Mouse (Mus musculus): ENCODE data around the gene Pmm1. TPM values are rescaled to one million over a fixed set of nuclear protein-coding genes. Genes with fewer than 3 reads are reported as not detected.

Gene Pmm1
- polyA plus RNA-seq, 1 experiment from 2014 or later = 89.0 TPM

GRCm38 (mm10) chr15:81925760-81926445, 34.8 kb downstream of the Pmm1 start, which contains the start of gene Polr3h:
Polr3h (minus strand) TSS chr15:81926240.
- H3K36me3 ChIP-seq (replicated peaks; ENCODE audit: control insufficient read depth, insufficient read depth) = no peaks in the 10 kb centered on the region; the same call in 1 of the 2 replicates
- ATAC-seq (ENCODE audit: low FRiP score) = peak; percentile 96
- no peaks in the 10 kb centered on the region for H3K9me3 ChIP-seq (ENCODE audit: control insufficient read depth, low read length)
- DNase-seq (ENCODE audit: low spot score) = peak; percentile 97
- H3K9ac ChIP-seq = peak within 1 kb of the TSS; percentile 75
- H3K27ac ChIP-seq = peak within 1 kb of the TSS; percentile 88
- no peaks in the 10 kb centered on the region for H3K27me3 ChIP-seq (ENCODE audit: control insufficient read depth, insufficient read depth, low read length)
- peak within 1 kb of the TSS; percentile 71 for H3K4me3 ChIP-seq (replicated peaks; ENCODE audit: low read length)
- peaks cover 26% of the 10 kb centered on the region for H3K4me1 ChIP-seq (replicated peaks; ENCODE audit: control insufficient read depth, insufficient read depth, low read length)
- WGBS = under 1% methylated on average over 54 of the region's 54 CpGs
- peak within 1 kb of the TSS; percentile 76 for H3K4me2 ChIP-seq (replicated peaks)

DNA sequence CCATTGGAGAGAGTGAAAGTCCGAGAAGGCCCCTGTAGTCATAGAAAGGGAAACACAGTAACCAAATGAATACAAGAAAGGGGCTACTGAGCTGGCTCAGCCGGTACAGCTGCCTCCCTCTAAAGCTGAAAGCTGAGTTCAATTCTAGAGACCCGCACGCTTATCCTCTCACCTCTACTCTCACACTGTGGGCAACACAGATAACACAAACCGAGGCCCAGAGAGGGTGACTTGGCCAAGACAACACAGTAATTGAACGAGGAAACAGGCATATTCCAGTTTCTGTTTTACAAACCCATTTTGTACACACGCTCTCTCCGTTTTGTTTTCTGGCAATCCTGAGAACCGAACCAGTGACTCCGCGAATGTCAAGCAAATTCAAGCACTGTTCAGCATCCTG, 35.8 kb downstream of the Pmm1 start:
- DNase-seq (ENCODE audit: low spot score) (no peak), ATAC-seq (ENCODE audit: low FRiP score) (no peak)
- H3K4me1 ChIP-seq (replicated peaks; ENCODE audit: control insufficient read depth, insufficient read depth, low read length) = peaks cover 26% of the 10 kb centered on the region
- whole genome bisulfite sequencing = 85% methylated on average over 11 of the region's 11 CpGs
- H3K36me3 ChIP-seq (replicated peaks; ENCODE audit: control insufficient read depth, insufficient read depth) = no peaks in the 10 kb centered on the region; the same call in 1 of the 2 replicates
- H3K9ac ChIP-seq = peak overlapping the region; percentile 75
- peak overlapping the region; percentile 76 for H3K4me2 ChIP-seq (replicated peaks)
- H3K9me3 ChIP-seq (ENCODE audit: control insufficient read depth, low read length) = no peaks in the 10 kb centered on the region
- H3K27me3 ChIP-seq (ENCODE audit: control insufficient read depth, insufficient read depth, low read length) = no peaks in the 10 kb centered on the region
- no peak overlapping the region for H3K27ac ChIP-seq
- peak overlapping the region; percentile 71 for H3K4me3 ChIP-seq (replicated peaks; ENCODE audit: low read length)

DNA sequence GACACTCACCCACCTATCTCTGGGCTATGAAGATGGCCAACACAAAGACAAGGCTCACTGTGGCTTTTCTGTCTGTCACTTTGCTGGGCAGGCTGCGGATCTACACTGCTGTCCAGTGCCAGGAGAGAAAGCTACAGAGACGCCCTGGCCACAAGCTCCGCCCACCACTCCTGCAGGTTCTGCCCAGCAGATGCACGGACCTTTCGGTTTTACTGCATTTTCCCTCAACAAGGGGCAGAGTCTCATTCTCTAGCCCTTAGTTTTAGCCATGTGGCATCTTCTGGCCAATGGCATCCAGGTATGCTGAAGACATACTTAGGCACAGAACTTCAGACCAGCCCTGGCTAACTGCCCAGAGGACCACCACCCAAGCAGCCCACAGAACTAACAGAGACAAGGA, 39.5 kb downstream of the Pmm1 start:
- Histone ChIP-seq H3K4me2 (replicated peaks) (no peak overlapping the region), H3K27ac (peak overlapping the region; percentile 6; the same call in 1 of the 2 replicates), H3K9ac (no peak overlapping the region), H3K4me1 (replicated peaks; ENCODE audit: control insufficient read depth, insufficient read depth, low read length) (peaks cover 21% of the 10 kb centered on the region), H3K9me3 (ENCODE audit: control insufficient read depth, low read length) (no peaks in the 10 kb centered on the region), H3K36me3 (replicated peaks; ENCODE audit: control insufficient read depth, insufficient read depth) (peaks cover 7% of the 10 kb centered on the region), H3K4me3 (replicated peaks; ENCODE audit: low read length) (no peak overlapping the region), H3K27me3 (ENCODE audit: control insufficient read depth, insufficient read depth, low read length) (no peaks in the 10 kb centered on the region)
- DNase-seq (ENCODE audit: low spot score) (no peak), ATAC-seq (ENCODE audit: low FRiP score) (no peak)
- 80% methylated on average over 5 of the region's 5 CpGs for WGBS

GRCm38 (mm10) chr15:81920546-81921217, 40.0 kb downstream of the Pmm1 start:
- Histone ChIP-seq H3K36me3 (replicated peaks; ENCODE audit: control insufficient read depth, insufficient read depth) (peaks cover 13% of the 10 kb centered on the region), H3K27ac (0 out of 2 replicates have a peak overlapping the region, but pooled peaks have one; percentile 6), H3K27me3 (ENCODE audit: control insufficient read depth, insufficient read depth, low read length) (no peaks in the 10 kb centered on the region), H3K4me3 (replicated peaks; ENCODE audit: low read length) (no peak overlapping the region), H3K4me1 (replicated peaks; ENCODE audit: control insufficient read depth, insufficient read depth, low read length) (peaks cover 21% of the 10 kb centered on the region), H3K9ac (no peak overlapping the region), H3K9me3 (ENCODE audit: control insufficient read depth, low read length) (no peaks in the 10 kb centered on the region), H3K4me2 (replicated peaks) (no peak overlapping the region)
- ATAC-seq (ENCODE audit: low FRiP score) (no peak), DNase-seq (ENCODE audit: low spot score) (no peak)
- 74% methylated on average over 10 of the region's 10 CpGs for WGBS

- Histone ChIP-seq H3K4me3 (replicated peaks; ENCODE audit: low read length) (no peak overlapping the region), H3K9ac (no peak overlapping the region), H3K27me3 (ENCODE audit: control insufficient read depth, insufficient read depth, low read length) (no peaks in the 10 kb centered on the region), H3K9me3 (ENCODE audit: control insufficient read depth, low read length) (no peaks in the 10 kb centered on the region), H3K4me1 (replicated peaks; ENCODE audit: control insufficient read depth, insufficient read depth, low read length) (peaks cover 5% of the 10 kb centered on the region; the same call in 1 of the 2 replicates), H3K4me2 (replicated peaks) (no peak overlapping the region), H3K36me3 (replicated peaks; ENCODE audit: control insufficient read depth, insufficient read depth) (peaks cover 29% of the 10 kb centered on the region), H3K27ac (no peak overlapping the region)
- DNase-seq (ENCODE audit: low spot score) (no peak), ATAC-seq (ENCODE audit: low FRiP score) (no peak)
- 88% methylated on average over 5 of the region's 5 CpGs for WGBS
Observed at GRCm38 (mm10) chr15:81919062-81919461, 41.7 kb downstream of the Pmm1 start.

DNA sequence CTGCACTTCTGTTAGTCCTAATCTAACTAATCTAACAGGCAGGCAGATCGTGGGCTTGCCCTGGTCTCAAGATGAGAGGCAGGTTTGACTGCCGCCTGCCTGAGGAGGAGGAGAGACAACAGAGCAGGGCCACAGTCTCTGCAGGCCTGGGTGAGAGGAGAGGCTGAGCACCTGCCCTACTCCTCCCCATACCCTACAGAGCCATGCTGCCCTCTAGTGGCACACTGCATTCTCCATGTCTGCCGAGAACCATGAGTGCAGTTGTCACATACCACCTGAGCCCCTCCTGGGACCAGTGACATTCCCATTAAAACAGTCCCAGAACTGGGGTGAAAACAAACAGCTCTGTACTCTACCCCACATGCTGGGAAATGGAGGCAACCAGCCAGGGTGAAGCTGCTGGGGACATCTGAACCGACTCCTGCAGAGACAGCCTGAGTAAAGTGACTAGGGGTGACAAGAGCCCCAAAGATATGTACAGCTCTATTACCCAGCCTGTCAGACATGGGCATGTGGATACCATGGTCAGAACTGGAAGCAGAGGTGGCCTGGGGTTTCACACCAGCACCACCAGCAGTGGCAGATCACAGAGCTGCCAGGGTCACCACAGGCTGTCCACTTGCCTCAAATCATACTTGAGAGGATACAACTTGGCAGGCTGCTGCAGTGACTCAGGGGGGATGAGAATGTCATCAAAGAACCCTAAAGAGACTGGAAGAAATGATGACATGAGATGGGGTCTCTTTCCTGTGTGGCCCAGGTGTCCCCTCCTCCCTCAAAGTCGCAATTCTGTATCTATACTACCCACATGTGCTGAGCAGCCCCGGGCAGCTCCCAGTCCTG, 42.9 kb downstream of the Pmm1 start:
- Histone ChIP-seq H3K9ac (no peak overlapping the region), H3K4me2 (replicated peaks) (no peak overlapping the region)

DNA sequence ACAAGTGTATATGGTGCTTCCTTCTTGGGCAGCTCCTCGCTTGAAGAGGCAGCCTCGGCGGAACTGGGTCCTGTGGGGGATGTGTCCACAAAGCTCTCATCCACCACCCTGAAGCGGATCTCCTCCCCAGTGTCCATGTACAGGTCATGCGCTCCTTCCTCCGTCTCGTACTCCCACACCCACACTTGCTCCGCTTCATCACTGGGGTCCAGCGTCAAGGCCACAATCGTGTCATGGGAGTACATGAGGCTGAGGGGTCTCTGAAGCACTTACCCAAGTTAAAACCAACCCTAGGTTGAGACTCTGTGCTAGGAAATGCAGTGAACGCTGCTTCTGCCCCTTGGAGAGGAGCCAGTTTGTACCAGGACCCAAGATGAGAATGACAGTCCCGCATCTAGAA, 43.5 kb downstream of the Pmm1 start:
- Histone ChIP-seq H3K27ac (no peak overlapping the region), H3K9me3 (ENCODE audit: control insufficient read depth, low read length) (no peaks in the 10 kb centered on the region), H3K4me1 (replicated peaks; ENCODE audit: control insufficient read depth, insufficient read depth, low read length) (peaks cover 5% of the 10 kb centered on the region; the same call in 1 of the 2 replicates), H3K36me3 (replicated peaks; ENCODE audit: control insufficient read depth, insufficient read depth) (peaks cover 47% of the 10 kb centered on the region), H3K9ac (no peak overlapping the region), H3K4me3 (replicated peaks; ENCODE audit: low read length) (no peak overlapping the region), H3K4me2 (replicated peaks) (no peak overlapping the region), H3K27me3 (ENCODE audit: control insufficient read depth, insufficient read depth, low read length) (no peaks in the 10 kb centered on the region)
- ATAC-seq (ENCODE audit: low FRiP score) (no peak), DNase-seq (ENCODE audit: low spot score) (no peak)
- 93% methylated on average over 12 of the region's 12 CpGs for WGBS

More for the DNA sequence above, 42.9 kb downstream of the Pmm1 start:
- Histone ChIP-seq H3K36me3 (replicated peaks; ENCODE audit: control insufficient read depth, insufficient read depth) (peaks cover 41% of the 10 kb centered on the region), H3K4me1 (replicated peaks; ENCODE audit: control insufficient read depth, insufficient read depth, low read length) (peaks cover 5% of the 10 kb centered on the region; the same call in 1 of the 2 replicates), H3K9me3 (ENCODE audit: control insufficient read depth, low read length) (no peaks in the 10 kb centered on the region), H3K27me3 (ENCODE audit: control insufficient read depth, insufficient read depth, low read length) (no peaks in the 10 kb centered on the region), H3K27ac (no peak overlapping the region), H3K4me3 (replicated peaks; ENCODE audit: low read length) (no peak overlapping the region)
- DNase-seq (ENCODE audit: low spot score) (peak; percentile 66), ATAC-seq (ENCODE audit: low FRiP score) (no peak)
- 56% methylated on average over 6 of the region's 6 CpGs for WGBS

DNA sequence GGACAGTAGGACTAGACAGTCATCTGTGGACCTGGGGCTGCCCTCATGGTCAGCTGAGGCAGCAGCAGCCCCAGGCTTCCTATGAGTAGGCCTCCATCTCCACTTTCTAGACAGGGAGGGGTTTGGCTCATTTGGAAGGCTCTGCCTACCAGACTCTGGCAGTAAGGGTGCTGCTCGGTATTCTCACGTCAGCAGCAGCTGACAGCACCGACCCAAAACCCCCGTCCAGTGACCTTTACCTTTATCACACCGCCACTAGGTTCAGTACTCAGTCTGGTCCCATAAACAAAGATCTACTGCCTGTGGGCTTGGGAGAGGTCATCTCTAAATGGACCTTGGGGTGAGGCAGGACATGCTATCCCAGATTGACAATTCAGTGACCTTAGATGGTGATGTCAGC, 45.1 kb downstream of the Pmm1 start:
- DNase-seq (ENCODE audit: low spot score) = no peak
- peaks cover 62% of the 10 kb centered on the region for H3K36me3 ChIP-seq (replicated peaks; ENCODE audit: control insufficient read depth, insufficient read depth)
- no peak overlapping the region for H3K4me3 ChIP-seq (replicated peaks; ENCODE audit: low read length)
- no peak overlapping the region for H3K27ac ChIP-seq
- no peaks in the 10 kb centered on the region for H3K9me3 ChIP-seq (ENCODE audit: control insufficient read depth, low read length)
- H3K9ac ChIP-seq = no peak overlapping the region
- no peak overlapping the region for H3K4me2 ChIP-seq (replicated peaks)
- ATAC-seq (ENCODE audit: low FRiP score) = no peak
- no peaks in the 10 kb centered on the region for H3K27me3 ChIP-seq (ENCODE audit: control insufficient read depth, insufficient read depth, low read length)
- WGBS = 90% methylated on average over 5 of the region's 5 CpGs
- no peaks in the 10 kb centered on the region for H3K4me1 ChIP-seq (replicated peaks; ENCODE audit: control insufficient read depth, insufficient read depth, low read length)

DNA sequence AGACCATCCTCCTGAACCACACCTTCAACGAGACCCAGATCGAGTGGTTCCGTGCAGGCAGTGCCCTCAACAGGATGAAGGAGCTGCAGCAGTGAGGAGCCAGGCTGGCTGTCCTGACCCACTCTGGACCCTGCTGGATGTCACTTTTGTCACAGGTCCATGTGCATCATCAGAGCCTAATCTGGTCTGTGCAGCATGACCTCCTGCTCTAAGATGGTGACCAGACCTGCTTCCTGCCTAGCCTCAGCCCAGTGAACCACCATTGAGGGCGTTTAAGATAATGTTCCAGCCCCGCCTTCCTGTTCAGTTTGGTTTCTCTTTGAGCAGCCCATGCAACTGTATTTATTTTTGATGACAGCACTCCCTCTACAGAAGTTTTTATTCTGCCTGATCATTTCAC, 46.1 kb downstream of the Pmm1 start:
- H3K27ac ChIP-seq = no peak overlapping the region
- peaks cover 70% of the 10 kb centered on the region for H3K36me3 ChIP-seq (replicated peaks; ENCODE audit: control insufficient read depth, insufficient read depth)
- no peak for ATAC-seq (ENCODE audit: low FRiP score)
- no peaks in the 10 kb centered on the region for H3K9me3 ChIP-seq (ENCODE audit: control insufficient read depth, low read length)
- no peaks in the 10 kb centered on the region for H3K4me1 ChIP-seq (replicated peaks; ENCODE audit: control insufficient read depth, insufficient read depth, low read length)
- H3K4me2 ChIP-seq (replicated peaks) = no peak overlapping the region
- H3K27me3 ChIP-seq (ENCODE audit: control insufficient read depth, insufficient read depth, low read length) = no peaks in the 10 kb centered on the region
- DNase-seq (ENCODE audit: low spot score) = no peak
- no peak overlapping the region for H3K9ac ChIP-seq
- H3K4me3 ChIP-seq (replicated peaks; ENCODE audit: low read length) = no peak overlapping the region
- WGBS = 88% methylated on average over 5 of the region's 5 CpGs
